Mouse (Mus musculus): Measurements from ENCODE around the gene Gas7.

- no peak for TF ChIP-seq FLI1 (IDR thresholded peaks at IDR 0.05; ENCODE audit: low read length)
- no peak for TF ChIP-seq GATA1 (IDR thresholded peaks at IDR 0.05; ENCODE audit: borderline replicate concordance, low read length)
Observed at GRCm38 (mm10) chr11:67500115-67500514, 44.9 kb downstream of the Gas7 start.

All from megakaryocyte, embryonic 14.5 days (primary cell).